Mouse (Mus musculus) heart, postnatal 25 days (tissue): ENCODE measurements around the gene Ces4a. TPM values are rescaled to one million over a fixed set of nuclear protein-coding genes. Genes with fewer than 3 reads are reported as not detected.
A peak's percentile ranks its signal among the peaks of the same experiment; 100 is the strongest.
"Not testable (repeated sequence)": the region's sequence is repeated elsewhere in the genome, so short reads cannot be mapped to it uniquely, and the experiment has no call there.

ENCODE experiments used
- DNase-seq: peaks from one replicate; pipeline ENCODE4 v3.0.0; 2022; ENCODE audit warnings: low spot score
- intact Hi-C: fragments of 180-260 bp; cut with DNase I; formaldehyde crosslinking; loops from one replicate; pipeline ENCODE4 v1.15.1; 2025
- total RNA-seq, 2 experiments: library from RNA; stranded (reverse); gene quantifications; 2 replicates each; pipeline ENCODE4 v1.2.3; 2021

Ces4a gene
- total RNA-seq, 2 experiments from 2014 or later, result not detected

DNA sequence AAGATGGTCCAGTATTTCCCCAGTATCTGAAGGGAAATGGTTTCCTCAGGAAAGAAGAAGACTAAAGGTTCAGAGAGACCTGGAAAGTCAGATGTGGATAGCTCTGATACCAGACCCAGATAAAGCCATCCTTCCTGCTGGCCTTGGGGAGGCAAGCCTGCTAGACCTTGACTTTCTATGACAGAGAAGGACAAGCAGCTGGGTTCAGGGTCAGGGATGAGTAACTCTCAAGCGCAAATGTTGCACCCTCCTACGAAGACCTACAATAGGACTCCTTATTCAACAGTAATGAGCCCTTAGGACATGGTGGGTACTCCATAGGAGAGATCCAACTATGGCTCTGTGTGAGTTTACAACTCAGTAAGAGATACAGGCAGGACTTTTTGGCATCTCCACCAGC lies 33.6 kb downstream of the Ces4a start:
- intact Hi-C loops, result no loop called here
- DNase-seq, result no peak

DNA sequence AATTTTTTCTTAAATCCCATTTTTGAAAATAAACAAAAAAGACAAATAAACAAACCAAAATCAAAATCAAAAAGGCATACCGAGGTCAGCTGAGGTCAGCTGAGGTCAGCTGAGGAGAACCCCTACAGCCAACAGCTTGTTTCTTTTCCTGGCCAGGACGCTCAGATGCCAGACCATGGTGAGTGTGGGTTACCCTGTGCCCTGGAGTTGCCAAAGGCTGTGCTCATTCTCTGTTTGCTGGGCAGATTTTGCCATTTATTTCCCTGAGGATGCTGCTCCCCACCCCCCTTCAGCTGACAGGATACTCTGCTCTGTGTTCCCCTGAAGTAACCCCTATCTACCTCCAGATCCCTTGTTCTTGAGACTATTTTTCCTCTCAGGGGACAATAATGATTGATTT lies 35.5 kb downstream of the Ces4a start:
- DNase-seq, result no peak
- intact Hi-C loops, result no loop called here

DNA sequence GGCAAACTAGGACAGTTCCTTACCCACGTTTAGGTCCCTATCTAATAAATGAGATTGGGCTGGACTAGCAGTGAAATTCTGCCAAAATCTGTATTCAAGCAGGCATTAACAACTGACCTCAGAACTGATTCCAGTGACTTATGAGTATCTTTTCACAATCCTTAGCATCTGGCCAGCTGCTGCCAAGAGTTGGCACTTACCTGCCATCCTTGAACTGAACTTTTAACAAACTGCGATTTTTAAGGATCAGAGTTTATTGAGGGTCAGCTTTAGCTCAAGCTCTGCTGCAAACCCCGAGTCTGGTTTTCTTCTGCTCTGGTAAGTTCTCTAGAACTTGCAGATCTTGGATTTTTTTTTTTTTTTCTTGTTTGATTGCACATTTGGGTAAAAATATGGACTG lies 38.0 kb downstream of the Ces4a start:
- no peak for DNase-seq
- intact Hi-C loops, result no loop called here

- intact Hi-C loops, result loop anchor here (2.0 kb wide), 2 partner anchors 55 to 127 kb away; partner anchors contain the start of genes D230025D16Rik, E2f4 and Exoc3l
- DNase-seq, result no peak
Observed at GRCm38 (mm10) chr8:105170041-105170380, 38.4 kb downstream of the Ces4a start.

GRCm38 (mm10) chr8:105170381-105171115 lies 38.9 kb downstream of the Ces4a start, which contains the start of gene Cbfb:
Gene Cbfb (plus strand): TSS chr8:105170674.
- DNase-seq, result peak; percentile 94
- intact Hi-C loops, result loop anchor here (2.0 kb wide), 2 partner anchors 54 to 126 kb away; partner anchors contain the start of genes D230025D16Rik, E2f4 and Exoc3l

DNA sequence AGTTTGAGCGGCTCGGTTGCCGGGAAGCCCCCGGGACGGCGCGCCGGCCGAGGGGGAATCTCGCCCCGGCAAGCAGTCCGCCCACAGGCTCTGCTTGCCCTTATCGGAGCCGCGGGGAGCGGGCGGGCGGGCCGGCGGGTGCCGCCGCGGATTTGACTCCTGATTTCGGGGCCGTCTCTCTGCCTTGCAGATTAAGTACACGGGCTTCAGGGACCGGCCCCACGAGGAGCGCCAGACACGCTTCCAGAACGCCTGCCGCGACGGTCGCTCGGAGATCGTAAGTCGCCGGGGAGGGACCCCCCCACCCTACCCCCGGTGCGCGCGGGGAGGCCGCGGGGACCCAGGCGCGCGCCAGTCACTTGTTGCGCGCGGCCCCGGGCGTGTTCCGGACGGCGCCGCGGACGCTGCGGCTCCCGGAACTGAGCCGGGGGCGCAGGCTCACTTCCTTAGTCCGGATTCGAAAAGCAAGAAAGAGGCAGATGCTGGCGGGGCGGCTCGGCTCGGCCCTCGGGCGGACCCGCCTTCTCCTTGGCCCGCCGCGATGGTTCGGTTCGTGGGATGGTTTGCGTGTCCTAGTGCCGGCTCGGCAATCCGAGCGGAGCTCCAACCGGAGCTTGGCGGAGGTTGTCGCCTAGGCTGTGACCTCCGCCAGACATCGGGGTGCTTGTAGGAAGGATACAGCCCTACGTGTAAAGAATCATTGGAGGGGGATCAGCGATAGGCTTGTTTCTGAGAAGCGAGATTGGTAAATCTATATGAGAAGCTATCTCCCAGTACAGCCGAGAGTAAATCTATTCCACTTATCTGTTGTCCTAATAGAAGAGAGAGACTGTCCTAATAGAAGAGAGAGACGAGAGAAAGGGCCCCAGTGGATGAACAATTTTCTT lies 39.8 kb downstream of the Ces4a start:
- DNase-seq, result peak; percentile 64
- intact Hi-C loops, result loop anchor here (2.0 kb wide), 2 partner anchors 53 to 125 kb away; partner anchors contain the start of genes D230025D16Rik, E2f4 and Exoc3l

- no peak for DNase-seq
- intact Hi-C loops, result no loop called here
Observed at GRCm38 (mm10) chr8:105172003-105172362, 40.4 kb downstream of the Ces4a start.

- DNase-seq, intact Hi-C loops: not testable (repeated sequence)
Observed at GRCm38 (mm10) chr8:105175287-105175686, 43.7 kb downstream of the Ces4a start.

DNA sequence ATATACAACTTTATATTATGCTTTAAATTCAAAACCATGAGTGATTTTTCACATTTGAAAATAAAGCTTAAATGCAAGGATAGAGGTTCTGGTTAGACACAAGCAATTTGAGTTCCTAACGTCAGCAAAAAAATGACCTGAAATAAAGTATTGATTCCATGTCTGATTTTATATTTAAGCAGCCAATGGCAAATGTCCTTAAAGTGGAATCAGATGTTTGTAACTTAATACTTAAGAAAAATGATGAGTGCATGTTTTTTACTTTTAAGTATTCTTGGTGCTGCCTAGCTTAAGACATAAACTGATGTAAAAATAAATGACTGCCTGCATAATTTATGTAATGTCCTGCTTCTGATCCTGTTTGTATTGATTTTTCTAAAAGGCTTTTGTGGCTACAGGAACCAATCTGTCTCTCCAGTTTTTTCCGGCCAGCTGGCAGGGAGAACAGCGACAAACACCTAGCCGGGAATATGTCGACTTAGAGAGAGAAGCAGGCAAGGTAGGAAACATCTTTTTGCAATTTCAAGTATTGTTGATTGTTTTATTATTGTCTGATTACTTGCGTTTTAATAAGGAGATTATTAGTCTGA lies 46.7 kb downstream of the Ces4a start:
- DNase-seq, result no peak
- intact Hi-C loops, result no loop called here

- intact Hi-C loops, result no loop called here
- DNase-seq, result no peak
Observed at GRCm38 (mm10) chr8:105182201-105182600, 50.6 kb downstream of the Ces4a start.

DNA sequence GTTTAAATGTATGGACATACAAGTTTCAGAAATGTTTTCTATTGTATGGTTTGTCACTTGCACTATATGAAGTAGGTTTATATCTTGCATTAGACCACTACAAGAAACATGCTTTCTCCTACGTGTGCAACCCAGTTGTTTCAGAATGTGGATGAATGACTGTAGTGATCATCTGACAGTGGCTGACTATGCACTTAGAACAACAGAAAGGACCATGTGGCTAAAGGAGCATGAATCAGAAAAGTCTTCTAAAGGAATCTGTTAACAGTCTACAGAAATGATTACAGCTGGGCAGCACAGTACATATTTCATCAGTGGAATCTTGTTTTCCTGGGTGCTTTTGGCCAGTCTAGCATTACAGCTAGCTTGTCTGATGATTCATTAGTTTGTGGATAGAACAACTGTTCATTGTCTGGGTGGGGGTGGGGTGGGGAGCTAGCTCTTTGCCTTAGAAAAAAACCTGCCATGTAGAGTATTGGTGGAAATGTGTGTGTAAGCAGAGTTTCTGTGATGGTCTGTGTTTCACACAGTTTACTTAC lies 54.9 kb downstream of the Ces4a start:
- intact Hi-C loops, result no loop called here
- no peak for DNase-seq

- intact Hi-C loops, result no loop called here
Observed at GRCm38 (mm10) chr8:105192182-105192581, 60.6 kb downstream of the Ces4a start.

More at GRCm38 (mm10) chr8:105192182-105192581, 60.6 kb downstream of the Ces4a start:
- no peak for DNase-seq

Other genes starting within 250 kb of the Ces4a start
- gene Ces2e, start 205.5 kb upstream of the Ces4a start, total RNA-seq, result 1 to 10 TPM in 1 of 2 experiments, under 1 TPM in 1; 0.92 to 1.6 TPM
- gene Ces2f, start 184.4 kb upstream of the Ces4a start, total RNA-seq, result not detected
- 1 to 10 TPM; 2.8 to 3.7 TPM for gene Ces2g, start 170.1 kb upstream of the Ces4a start, total RNA-seq
- not detected for gene Ces2h, start 130.9 kb upstream of the Ces4a start, total RNA-seq
- not detected for gene Ces3a, start 83.2 kb upstream of the Ces4a start, total RNA-seq
- gene Ces3b, start 48.0 kb upstream of the Ces4a start, total RNA-seq, result under 1 TPM in 1 of 2 experiments, not detected in 1; 0.23 TPM
- 10 to 100 TPM; 20.2 to 26.8 TPM for gene Cbfb, start 38.9 kb downstream of the Ces4a start, total RNA-seq
- 10 to 100 TPM; 18.5 to 19.5 TPM for gene D230025D16Rik, start 93.3 kb downstream of the Ces4a start, total RNA-seq
- gene B3gnt9, start 123.4 kb downstream of the Ces4a start, total RNA-seq, result 1 to 10 TPM; 4.1 to 4.9 TPM
- 1 to 10 TPM; 4.4 to 6.9 TPM for gene Tradd, start 132.8 kb downstream of the Ces4a start, total RNA-seq
- 1 to 10 TPM; 2.4 to 2.7 TPM for gene Fbxl8, start 132.8 kb downstream of the Ces4a start, total RNA-seq
- gene Hsf4, start 138.0 kb downstream of the Ces4a start, total RNA-seq, result 1 to 10 TPM; 1.5 to 2.2 TPM
- gene Nol3, start 144.3 kb downstream of the Ces4a start, total RNA-seq, result 10 to 100 TPM; 17.2 to 20.1 TPM
- 1 to 10 TPM; 1.8 to 2.0 TPM for gene 4931428F04Rik, start 158.1 kb downstream of the Ces4a start, total RNA-seq
- gene Exoc3l, start 164.3 kb downstream of the Ces4a start, total RNA-seq, result 1 to 10 TPM; 4.9 to 7.1 TPM
- 10 to 100 TPM; 19.8 to 21.5 TPM for gene E2f4, start 165.9 kb downstream of the Ces4a start, total RNA-seq
- gene Elmo3, start 173.8 kb downstream of the Ces4a start, total RNA-seq, result under 1 TPM; 0.81 to 0.91 TPM
- gene Lrrc29, start 194.5 kb downstream of the Ces4a start, total RNA-seq, result 1 to 10 TPM; 1.3 to 1.9 TPM
- gene Tmem208, start 194.6 kb downstream of the Ces4a start, total RNA-seq, result 10 to 100 TPM; 23.4 to 25.3 TPM
- gene Fhod1, start 216.2 kb downstream of the Ces4a start, total RNA-seq, result 1 to 10 TPM; 6.1 to 7.2 TPM
- gene Slc9a5, start 217.0 kb downstream of the Ces4a start, total RNA-seq, result under 1 TPM; 0.29 to 0.56 TPM
- not detected for gene Plekhg4, start 241.5 kb downstream of the Ces4a start, total RNA-seq